Mouse (Mus musculus) spleen, adult 2 months (tissue): Measurements from ENCODE around the gene Bmyc.

ENCODE experiments used
- CTCF ChIP-seq: fragments of 200-500 bp; IDR thresholded peaks from 2 replicates; pipeline ENCODE4 v1.5.1; 2011; ENCODE audit warnings: mild to moderate bottlenecking, inconsistent platforms; ENCODE audit not compliant: insufficient read depth, insufficient read length, insufficient replicate concordance; ENCODE audit errors: extremely low read depth
- POLR2A ChIP-seq: fragments of 200-500 bp; IDR thresholded peaks from 2 replicates; pipeline ENCODE4 v1.6.1; 2011; ENCODE audit warnings: low read depth, low read length, inconsistent platforms

GRCm38 (mm10) chr2:25682426-25682825, 24.1 kb upstream of the Bmyc start, which contains the start of gene Lcn10:
- TF ChIP-seq CTCF (no peak), POLR2A (no peak)
